Comparison of ENCODE assay signal across 36 mouse cellular contexts in the genomic region with DNA sequence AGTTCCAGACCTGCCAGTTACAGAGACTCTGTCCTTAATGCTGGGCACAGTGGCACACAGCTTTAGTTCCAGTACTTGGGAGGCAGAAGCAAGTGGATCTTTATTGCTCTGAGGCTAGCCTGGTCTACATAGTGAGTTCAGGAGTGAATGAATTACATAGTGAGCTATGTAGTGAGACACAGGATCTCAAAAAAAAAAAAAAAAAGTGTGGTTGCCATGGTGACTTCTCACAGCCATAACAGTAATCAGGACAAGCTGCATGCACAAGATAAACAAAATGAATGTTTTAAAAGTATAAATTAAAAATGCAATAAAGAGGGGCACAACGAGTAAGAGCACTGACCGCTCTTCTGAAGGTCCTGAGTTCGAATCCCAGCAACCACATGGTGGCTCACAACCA. TPM values are rescaled to one million over a fixed set of nuclear protein-coding genes. Genes with fewer than 3 reads are reported as not detected.
DNase-seq lines count a peak whose midpoint lies in the region; ATAC-seq and TF ChIP-seq lines count a peak whose summit lies in the region.
"Had no signal": no experiment of that assay in that cellular context is flagged by ENCODE, and none has a peak within 500 bp of the region (broad histone marks: within the 10 kb centered on the region; RNA-seq: fewer than 3 reads in every experiment).

No protein-coding gene starts in this region.

- TF ChIP-seq POLR2A in MEL (IDR thresholded peaks at IDR 0.05; ENCODE audit: control insufficient read depth in 1 of 2, insufficient read depth in 1 of 2, low read depth in 1 of 2, low read length in 2 of 2, poor library complexity in 1 of 2), result no peak

- ATAC-seq in liver, embryonic 12.5 days, result no peak
- ATAC-seq in liver, embryonic 14.5 days (ENCODE audit: insufficient read depth), result no peak
- no peak for ATAC-seq in monocyte, adult 5-6 weeks (replicated peaks; ENCODE audit: insufficient number of reproducible peaks, low FRiP score, low TSS enrichment, poor library complexity, severe bottlenecking)
- no peak for ATAC-seq in frontal cortex, adult (ENCODE audit: low TSS enrichment)
- ATAC-seq: forebrain, embryonic 13.5 days; intestine, postnatal 0 days; Patski had no signal

- no peaks in the 10 kb centered on the region for H3K27me3 ChIP-seq in liver, embryonic 12.5 days (replicated peaks)
- H3K27me3 ChIP-seq in MEL (ENCODE audit: control insufficient read depth in 1 of 2, insufficient read depth in 2 of 2, low read length in 2 of 2), result no peaks in the 10 kb centered on the region
- H3K27me3 ChIP-seq in liver, embryonic 14.5 days (ENCODE audit: control insufficient read depth, insufficient read depth, low read length), result no peaks in the 10 kb centered on the region
- H3K27me3 ChIP-seq: embryonic facial prominence, embryonic 13.5 days; forebrain, embryonic 13.5 days; heart, embryonic 12.5 days; hindbrain, embryonic 13.5 days; limb, embryonic 15.5 days; midbrain, embryonic 12.5 days; neural tube, embryonic 15.5 days; Patski had no signal

- TF ChIP-seq CTCF in MEL (IDR thresholded peaks at IDR 0.05 in 2 of 3, conservative IDR thresholded peaks at IDR 0.05 in 1 of 3; ENCODE audit: control insufficient read depth in 1 of 3, insufficient read depth in 1 of 3, low read depth in 2 of 3, low read length in 3 of 3, poor library complexity in 1 of 3, severe bottlenecking in 1 of 3), result no peak
- no peak for TF ChIP-seq CTCF in liver, embryonic 14.5 days (IDR thresholded peaks at IDR 0.05; ENCODE audit: low read depth)

- no peaks in the 10 kb centered on the region for H3K9me3 ChIP-seq in liver, embryonic 12.5 days (replicated peaks)
- no peaks in the 10 kb centered on the region for H3K9me3 ChIP-seq in MEL (replicated peaks; ENCODE audit: insufficient read depth, low read length)
- H3K9me3 ChIP-seq in liver, embryonic 14.5 days (ENCODE audit: control insufficient read depth, low read length), result no peaks in the 10 kb centered on the region
- H3K9me3 ChIP-seq: embryonic facial prominence, embryonic 13.5 days; forebrain, embryonic 13.5 days; G1E; heart, embryonic 12.5 days; hindbrain, embryonic 13.5 days; limb, embryonic 10.5 days; limb, embryonic 15.5 days; midbrain, embryonic 12.5 days; neural tube, embryonic 15.5 days had no signal

- H3K79me2 ChIP-seq in MEL (ENCODE audit: control insufficient read depth, insufficient read depth, low read length, poor library complexity), result no peaks in the 10 kb centered on the region

- DNase-seq in liver (no peak), MEL (ENCODE audit: low read depth, low spot score) (peak; percentile 38)
- DNase-seq in liver, embryonic 14.5 days (ENCODE audit: low read depth in 3 of 3, low spot score in 3 of 3), result peak in 2 of 3 experiments; percentile 34 to 44
- DNase-seq in gastrocnemius, adult 18-20 months (ENCODE audit: low spot score), result no peak
- DNase-seq: adrenal gland, postnatal 10 days; cerebellum, adult 11 months; cerebellum, adult 9-11 months; gastrocnemius, adult 2 months; gastrocnemius, postnatal 36 days; heart, adult 18-20 months; heart, postnatal 4 days; kidney, adult 9 months; kidney, postnatal 10 days; layer of hippocampus, adult 9-11 months; lung, adult 2 months; lung, postnatal 10 days; right cerebral cortex, postnatal 25 days; spleen, adult 18-20 months; thymus, postnatal 25 days had no signal

- TF ChIP-seq RAD21 in MEL (IDR thresholded peaks at IDR 0.05; ENCODE audit: low read depth, low read length), result no peak

- H3K27ac ChIP-seq in liver, embryonic 12.5 days, result peak overlapping the region; percentile 29; the same call in 1 of the 2 replicates
- no peak overlapping the region for H3K27ac ChIP-seq in MEL (ENCODE audit: control insufficient read depth, low read depth, low read length)
- H3K27ac ChIP-seq in liver, embryonic 14.5 days, result no peak overlapping the region
- H3K27ac ChIP-seq: embryonic facial prominence, embryonic 13.5 days; forebrain, embryonic 13.5 days; gastrocnemius, adult 2 months; hindbrain, embryonic 13.5 days; limb, embryonic 10.5 days; limb, embryonic 15.5 days; midbrain, embryonic 12.5 days; neural tube, embryonic 15.5 days had no signal

- WGBS in liver, embryonic 12.5 days (ENCODE audit: insufficient replicate concordance), result 76% methylated on average over 3 of the region's 3 CpGs
- whole genome bisulfite sequencing in liver, embryonic 14.5 days (ENCODE audit: insufficient replicate concordance), result 78% methylated on average over 3 of the region's 3 CpGs

- H3K4me3 ChIP-seq in liver, embryonic 12.5 days, result no peak overlapping the region
- H3K4me3 ChIP-seq in MEL (ENCODE audit: control insufficient read depth in 1 of 2, insufficient read depth in 1 of 2, low read depth in 2 of 2, low read length in 2 of 2), result no peak overlapping the region
- H3K4me3 ChIP-seq in liver, embryonic 14.5 days (ENCODE audit: insufficient read depth in 1 of 2, low read depth in 2 of 2, low read length in 2 of 2), result no peak overlapping the region
- H3K4me3 ChIP-seq: embryonic facial prominence, embryonic 13.5 days; erythroblast, embryonic 14.5 days; forebrain, embryonic 13.5 days; gastrocnemius, adult 2 months; heart, embryonic 12.5 days; hindbrain, embryonic 13.5 days; limb, embryonic 10.5 days; limb, embryonic 15.5 days; midbrain, embryonic 12.5 days; neural tube, embryonic 15.5 days had no signal

- no peaks in the 10 kb centered on the region for H3K36me3 ChIP-seq in liver, embryonic 12.5 days
- H3K36me3 ChIP-seq in MEL (ENCODE audit: control insufficient read depth in 1 of 2, insufficient read depth in 2 of 2, low read length in 2 of 2), result peaks cover 0 to 8% of the 10 kb centered on the region in 2 experiments; a peak in 2 of 4 replicates
- H3K36me3 ChIP-seq in liver, embryonic 14.5 days (replicated peaks; ENCODE audit: control insufficient read depth, insufficient read depth, low read depth), result no peaks in the 10 kb centered on the region
- H3K36me3 ChIP-seq: embryonic facial prominence, embryonic 13.5 days; G1E; heart, embryonic 12.5 days; hindbrain, embryonic 13.5 days; limb, embryonic 10.5 days; limb, embryonic 15.5 days; midbrain, embryonic 12.5 days; neural tube, embryonic 15.5 days had no signal

- no peak overlapping the region for H3K9ac ChIP-seq in liver, embryonic 12.5 days
- no peak overlapping the region for H3K9ac ChIP-seq in MEL (ENCODE audit: control insufficient read depth, low read depth, low read length, poor library complexity, severe bottlenecking)
- no peak overlapping the region for H3K9ac ChIP-seq in liver, embryonic 14.5 days (replicated peaks)
- H3K9ac ChIP-seq: embryonic facial prominence, embryonic 13.5 days; forebrain, embryonic 13.5 days; heart, embryonic 12.5 days; hindbrain, embryonic 13.5 days; limb, embryonic 15.5 days; midbrain, embryonic 12.5 days; neural tube, embryonic 15.5 days had no signal

- peaks cover 90% of the 10 kb centered on the region for H3K4me1 ChIP-seq in liver, embryonic 12.5 days
- H3K4me1 ChIP-seq in MEL (ENCODE audit: control insufficient read depth in 1 of 2, insufficient read depth in 2 of 2, low read length in 2 of 2), result peaks cover 7 to 17% of the 10 kb centered on the region in 2 experiments; a peak in 3 of 4 replicates
- peaks cover 49 to 69% of the 10 kb centered on the region in 2 experiments for H3K4me1 ChIP-seq in liver, embryonic 14.5 days (replicated peaks; ENCODE audit: control insufficient read depth in 2 of 2, insufficient read depth in 2 of 2, low read length in 1 of 2)
- H3K4me1 ChIP-seq: embryonic facial prominence, embryonic 13.5 days; forebrain, embryonic 13.5 days; heart, embryonic 12.5 days; hindbrain, embryonic 13.5 days; limb, embryonic 15.5 days; midbrain, embryonic 12.5 days; neural tube, embryonic 15.5 days had no signal

- no peak overlapping the region for H3K4me2 ChIP-seq in liver, embryonic 12.5 days
- H3K4me2 ChIP-seq in liver, embryonic 14.5 days (ENCODE audit: low read depth), result no peak overlapping the region
- H3K4me2 ChIP-seq: embryonic facial prominence, embryonic 13.5 days; forebrain, embryonic 13.5 days; heart, embryonic 12.5 days; hindbrain, embryonic 13.5 days; limb, embryonic 15.5 days; midbrain, embryonic 12.5 days; neural tube, embryonic 15.5 days had no signal

- TF ChIP-seq EP300 in MEL (IDR thresholded peaks at IDR 0.05; ENCODE audit: low read depth in 1 of 2, low read length in 2 of 2), result no peak; a peak in 1 of 4 replicates
- TF ChIP-seq EP300 in liver, embryonic 14.5 days (IDR thresholded peaks at IDR 0.05; ENCODE audit: low read depth), result peak; percentile 33; the same call in 1 of the 2 replicates

TF ChIP-seq in MEL, 35 proteins besides CTCF, POLR2A, EP300 and RAD21 (continues in another document):
- TF ChIP-seq ZKSCAN1 (IDR thresholded peaks at IDR 0.05; ENCODE audit: low read depth, low read length), result no peak
- no peak for TF ChIP-seq ELF1 (IDR thresholded peaks at IDR 0.05; ENCODE audit: low read depth, low read length)
- no peak for TF ChIP-seq SIN3A (IDR thresholded peaks at IDR 0.05; ENCODE audit: low read length)
- peak; percentile 86 for TF ChIP-seq ZNF384 (IDR thresholded peaks at IDR 0.05; ENCODE audit: low read depth, low read length)
- no peak for TF ChIP-seq POLR2AphosphoS2 (IDR thresholded peaks at IDR 0.05; ENCODE audit: low read length)
- TF ChIP-seq ZC3H11A (IDR thresholded peaks at IDR 0.05; ENCODE audit: low read depth, low read length), result no peak
- peak; percentile 48 for TF ChIP-seq TAL1 (IDR thresholded peaks at IDR 0.05; ENCODE audit: low read length)
- TF ChIP-seq POLR2AphosphoS5 (IDR thresholded peaks at IDR 0.05; ENCODE audit: borderline replicate concordance, low read depth, low read length), result no peak
- TF ChIP-seq BHLHE40 (IDR thresholded peaks at IDR 0.05; ENCODE audit: borderline replicate concordance, low read depth, low read length), result no peak
- TF ChIP-seq NELFE (IDR thresholded peaks at IDR 0.05; ENCODE audit: low read depth, low read length), result no peak

RNA-seq across cellular contexts. Expression of gene Kcng3, which starts 21.9 kb away (rescaled TPM):
- polyA plus RNA-seq in liver, embryonic 12.5 days (2016; fragmentation: Nextera tagmentation; extraction: Ambion mirVana), result 0.06 and 0.17 TPM in 2 replicates
- not detected in 2 replicates for total RNA-seq in MEL (2012; rRNA removed)
- not detected for polyA plus RNA-seq in MEL (2012; ENCODE audit: insufficient read depth in 1 of 2, insufficient read length in 2 of 2, low read depth in 1 of 2, low replicate concordance in 2 of 2, missing spikeins in 1 of 2)
- polyA plus RNA-seq in liver, embryonic 14.5 days (2012; rRNA removed), result 0.07 and 0.09 TPM in 2 replicates
- polyA plus RNA-seq in liver, embryonic 14.5 days (2014; fragmentation: Nextera tagmentation; extraction: Ambion mirVana), result not detected in 2 replicates
- not detected for total RNA-seq in gastrocnemius, adult 18-20 months (2021)
- not detected in 3 replicates for total RNA-seq in monocyte, adult 5-6 weeks (2017)
- total RNA-seq: gastrocnemius, adult 2 months; gastrocnemius, postnatal 36 days; heart, postnatal 4 days had no signal
- polyA plus RNA-seq: embryonic facial prominence, embryonic 13.5 days; erythroblast, embryonic 14.5 days; forebrain, embryonic 13.5 days; G1E; heart, embryonic 12.5 days; heart, postnatal 0 days; intestine, postnatal 0 days; limb, embryonic 10.5 days; limb, embryonic 15.5 days; Patski; stomach, embryonic 16.5 days had no signal

RNA-seq across cellular contexts. Expression of gene Mta3, which starts 52.3 kb away (rescaled TPM):
- 60.2 and 66.4 TPM in 2 replicates for polyA plus RNA-seq in liver, embryonic 12.5 days (2016; fragmentation: Nextera tagmentation; extraction: Ambion mirVana)
- 25.1 and 28.8 TPM in 2 replicates for total RNA-seq in MEL (2012; rRNA removed)
- polyA plus RNA-seq in MEL (2012; ENCODE audit: insufficient read depth in 1 of 2, insufficient read length in 2 of 2, low read depth in 1 of 2, low replicate concordance in 2 of 2, missing spikeins in 1 of 2), result 10 to 100 TPM in 1 of 2 experiments, not detected in 1; 58.2 TPM
- 30.0 and 35.5 TPM in 2 replicates for polyA plus RNA-seq in liver, embryonic 14.5 days (2012; rRNA removed)
- polyA plus RNA-seq in liver, embryonic 14.5 days (2014; fragmentation: Nextera tagmentation; extraction: Ambion mirVana), result 26.7 and 34.5 TPM in 2 replicates
- total RNA-seq in gastrocnemius, adult 18-20 months (2021), result 1 to 10 TPM; 7.9 to 8.4 TPM
- total RNA-seq in monocyte, adult 5-6 weeks (2017), result 75.1 to 131 TPM (median 76.5 TPM) in 3 replicates

Comparison
In these comparisons a context has a peak if more than half of its experiments do, and no peak if none do; other contexts are left out.
1. DNase-seq: peak in MEL (single experiment) and liver, embryonic 14.5 days (2 of 3); none in liver (single experiment) and gastrocnemius, adult 18-20 months (single experiment).